Mouse (Mus musculus) hindbrain, embryonic 15.5 days (tissue): ENCODE measurements at regions not wholly inside any gene's neighbourhood (a gene's known extent, or its start where the extent isn't known, plus 50 kb on each side); places are given as distances from the start of the nearest gene placed in this dataset.

Experiments
- ATAC-seq: fragments of 200-750 bp; cut with Nextera tagmentation; 2 replicates; pipeline ENCODE4 v1.8.0; 2017; ENCODE audit warnings: low read depth, moderate number of reproducible peaks, moderate TSS enrichment; ENCODE audit not compliant: low FRiP score
- H3K27ac ChIP-seq: fragments of 300-500 bp; sonication (generic); replicated peaks from 2 replicates; pipeline ENCODE4 v1.5.1; 2015; ENCODE audit warnings: mild to moderate bottlenecking, inconsistent platforms
- H3K27me3 ChIP-seq: fragments of 300-500 bp; sonication (generic); 2 replicates; pipeline ENCODE4 v1.6.1; 2015; ENCODE audit warnings: control low read depth, inconsistent platforms
- H3K36me3 ChIP-seq: fragments of 300-500 bp; sonication (generic); 2 replicates; pipeline ENCODE4 v1.6.1; 2015; ENCODE audit warnings: control low read depth, inconsistent platforms
- H3K4me1 ChIP-seq: fragments of 300-500 bp; sonication (generic); replicated peaks from 2 replicates; pipeline ENCODE4 v1.6.1; 2015; ENCODE audit warnings: control low read depth, inconsistent platforms
- H3K4me2 ChIP-seq: fragments of 300-500 bp; sonication (generic); 2 replicates; pipeline ENCODE4 v1.6.1; 2015; ENCODE audit warnings: moderate library complexity, mild to moderate bottlenecking, inconsistent platforms
- H3K4me3 ChIP-seq: fragments of 300-500 bp; sonication (generic); 2 replicates; pipeline ENCODE4 v1.5.1; 2015; ENCODE audit warnings: mild to moderate bottlenecking, inconsistent platforms
- H3K9ac ChIP-seq: fragments of 300-500 bp; sonication (generic); 2 replicates; pipeline ENCODE4 v1.6.1; 2015; ENCODE audit warnings: inconsistent platforms
- H3K9me3 ChIP-seq: fragments of 300-500 bp; sonication (generic); 2 replicates; pipeline ENCODE4 v1.6.1; 2016; ENCODE audit warnings: control low read depth, inconsistent platforms
- WGBS: fragments of 180-500 bp; shearing (Covaris S2); methylation state at CpG from one replicate; pipeline ENCODE4 v1.1.7; 2015; 5-methylcytosine and 5-hydroxymethylcytosine counted together

DNA sequence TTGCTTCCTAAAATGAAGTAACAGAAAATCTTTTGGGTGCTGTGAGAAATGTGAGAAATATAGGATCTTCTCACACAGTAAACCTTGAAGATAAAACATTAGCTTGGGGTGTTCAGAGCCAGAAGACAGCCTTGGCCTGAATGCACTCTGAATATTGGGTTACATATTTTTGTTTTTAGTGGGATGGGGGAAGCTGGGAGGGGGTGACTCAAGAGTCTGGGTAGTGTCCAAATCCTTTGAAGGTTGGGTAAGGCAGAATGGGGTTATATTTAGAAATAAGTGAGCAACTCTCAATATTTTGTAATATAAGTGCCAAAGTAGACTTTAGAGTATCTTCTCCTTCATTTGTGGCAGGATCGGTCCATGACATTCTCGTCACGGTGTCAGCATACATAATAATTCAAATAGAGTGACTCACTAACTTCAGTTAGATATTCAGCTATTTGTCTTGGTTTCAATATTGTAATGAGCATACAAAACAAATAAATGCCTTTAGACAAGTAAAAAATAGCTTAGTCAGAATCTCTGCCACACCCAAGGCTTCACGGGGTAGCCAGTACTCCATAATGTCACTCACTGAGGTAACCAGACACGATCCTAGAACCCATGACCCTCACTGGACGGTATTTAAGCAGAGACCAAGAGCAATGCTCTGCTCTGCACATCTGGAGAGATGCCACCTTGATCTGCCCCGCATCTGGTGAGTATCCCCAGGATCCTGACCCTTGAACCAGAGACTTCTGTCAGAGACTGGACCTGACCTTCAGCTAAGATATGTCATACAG, 209.9 kb upstream of the Map3k1 start:
- H3K27me3 ChIP-seq: no peaks in the 10 kb centered on the region
- 90% methylated on average over 7 of the region's 7 CpGs for WGBS
- H3K36me3 ChIP-seq: no peaks in the 10 kb centered on the region
- H3K9ac ChIP-seq: no peak overlapping the region
- H3K4me3 ChIP-seq: no peak overlapping the region
- H3K27ac ChIP-seq: no peak overlapping the region
- 0 out of 2 replicates have a peak, but pooled peaks cover 3% of the 10 kb centered on the region for H3K4me1 ChIP-seq
- H3K9me3 ChIP-seq: no peaks in the 10 kb centered on the region
- H3K4me2 ChIP-seq: no peak overlapping the region
- ATAC-seq: no peak

DNA sequence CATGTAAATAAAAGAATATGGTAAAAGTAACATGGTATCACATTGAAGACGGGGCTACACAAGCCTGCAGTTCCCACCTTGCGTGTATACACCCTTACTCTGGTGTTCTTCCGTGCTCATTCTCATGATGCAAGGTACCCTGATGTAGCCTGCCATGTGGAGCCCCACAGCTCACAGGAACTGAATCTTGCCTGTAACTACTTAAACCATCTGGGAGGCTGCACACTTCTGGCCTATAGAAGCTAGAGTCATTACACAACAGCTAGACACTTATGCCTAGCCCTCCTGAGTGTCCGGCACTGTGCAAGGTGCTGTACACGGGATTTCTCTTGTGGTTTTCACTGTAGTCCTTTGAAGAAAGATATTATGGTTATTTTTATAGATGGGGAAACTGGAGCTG, 210.8 kb upstream of the Map3k1 start:
- Histone ChIP-seq H3K4me3 (no peak overlapping the region), H3K27ac (no peak overlapping the region), H3K9ac (no peak overlapping the region), H3K4me2 (no peak overlapping the region), H3K27me3 (no peaks in the 10 kb centered on the region), H3K9me3 (no peaks in the 10 kb centered on the region), H3K4me1 (0 out of 2 replicates have a peak, but pooled peaks cover 3% of the 10 kb centered on the region), H3K36me3 (no peaks in the 10 kb centered on the region)
- 97% methylated on average over 5 of the region's 5 CpGs for WGBS
- ATAC-seq: no peak

DNA sequence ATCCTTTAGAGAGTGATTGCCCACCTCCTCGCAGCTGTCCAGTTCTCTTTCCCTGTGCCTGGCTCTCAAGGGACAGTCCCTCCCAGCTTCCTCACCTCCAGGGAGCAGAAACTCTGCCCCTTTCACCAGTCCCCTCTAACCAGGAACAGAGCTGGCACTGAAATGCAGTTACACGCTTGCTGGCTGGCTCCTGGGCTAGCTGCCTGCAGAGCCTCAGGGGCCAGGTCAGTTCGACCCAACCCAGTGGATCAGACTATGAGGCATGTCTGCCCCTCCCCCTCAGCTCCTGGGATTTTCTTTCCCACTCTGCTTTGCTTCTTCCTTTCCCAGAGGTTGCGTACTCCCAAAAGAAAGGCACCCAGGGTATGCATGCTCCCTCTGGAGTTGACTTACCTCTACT, 214.4 kb upstream of the Map3k1 start:
- no peak for ATAC-seq
- 34% methylated on average over 4 of the region's 4 CpGs for WGBS
- H3K27me3 ChIP-seq: no peaks in the 10 kb centered on the region
- H3K4me2 ChIP-seq: no peak overlapping the region
- no peak overlapping the region for H3K4me3 ChIP-seq
- no peak overlapping the region for H3K9ac ChIP-seq
- H3K27ac ChIP-seq: no peak overlapping the region
- no peaks in the 10 kb centered on the region for H3K36me3 ChIP-seq
- H3K4me1 ChIP-seq: 0 out of 2 replicates have a peak, but pooled peaks cover 3% of the 10 kb centered on the region
- no peaks in the 10 kb centered on the region for H3K9me3 ChIP-seq

DNA sequence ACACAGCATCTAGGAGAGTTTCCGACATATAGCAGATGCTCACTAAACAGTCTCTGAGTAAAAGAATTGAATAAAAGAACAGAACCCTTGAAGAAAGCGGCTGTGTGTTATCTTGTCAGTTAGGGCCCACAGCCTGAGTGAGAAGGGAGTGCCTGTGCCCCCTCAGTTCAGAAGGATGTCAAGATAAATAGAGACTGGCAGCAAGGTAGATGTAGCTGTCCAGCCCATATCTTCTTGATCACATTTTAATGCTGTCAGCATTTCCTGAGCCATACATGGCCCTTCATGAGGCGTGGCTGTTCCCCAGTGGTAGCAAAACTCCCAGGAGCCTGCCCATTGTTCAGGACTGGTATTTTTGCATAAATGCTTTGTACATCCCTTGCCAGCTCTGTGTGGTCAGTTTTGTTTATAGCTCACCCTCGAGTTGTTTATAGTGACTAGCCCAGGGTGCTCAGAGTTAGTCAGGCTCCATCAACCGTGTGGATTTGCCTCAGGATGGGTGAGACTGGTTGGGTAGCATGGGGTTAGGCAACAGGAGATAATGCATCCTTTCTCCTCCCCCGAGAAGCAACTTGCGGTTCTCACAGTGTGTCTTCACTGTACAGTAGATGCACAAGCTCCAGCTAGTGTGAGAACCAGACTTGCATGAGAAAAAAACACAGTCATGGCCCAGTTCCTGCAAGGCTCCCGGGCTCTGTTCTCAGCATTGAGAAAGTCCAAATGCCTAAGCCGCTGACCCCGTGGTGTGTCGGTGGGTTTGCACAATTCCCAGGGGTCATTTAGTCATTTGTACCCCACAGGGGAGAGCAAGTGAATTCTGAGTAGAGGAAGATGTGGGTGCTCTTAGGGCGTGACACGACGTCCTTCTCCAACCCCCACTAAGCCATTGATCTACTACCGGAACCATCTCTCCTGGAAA, 216.1 kb upstream of the Map3k1 start:
- WGBS: 77% methylated on average over 15 of the region's 15 CpGs
- Histone ChIP-seq H3K9ac (no peak overlapping the region), H3K36me3 (no peaks in the 10 kb centered on the region), H3K4me2 (no peak overlapping the region), H3K9me3 (no peaks in the 10 kb centered on the region), H3K4me3 (no peak overlapping the region), H3K4me1 (0 out of 2 replicates have a peak, but pooled peaks cover 3% of the 10 kb centered on the region), H3K27me3 (no peaks in the 10 kb centered on the region), H3K27ac (no peak overlapping the region)
- no peak for ATAC-seq

DNA sequence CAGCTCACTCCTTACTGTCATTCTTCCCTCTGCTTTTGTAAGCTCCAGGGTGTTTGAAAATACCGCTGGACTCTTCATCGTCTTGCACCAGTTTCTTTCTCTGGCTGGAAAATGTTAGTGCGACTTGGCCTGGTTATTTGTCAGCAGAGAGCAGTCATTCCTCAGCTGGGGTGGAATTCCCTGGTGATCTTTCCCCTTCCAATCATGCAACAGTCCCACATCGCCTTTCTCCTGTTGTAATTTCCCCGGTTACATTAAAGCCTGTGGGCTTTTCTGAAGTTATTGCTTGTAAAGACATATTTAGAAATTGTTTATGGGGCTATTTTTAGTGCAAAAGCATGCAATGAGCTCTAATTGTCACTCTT, 216.8 kb upstream of the Map3k1 start:
- WGBS: 73% methylated on average over 5 of the region's 5 CpGs
- no peak overlapping the region for H3K9ac ChIP-seq
- H3K36me3 ChIP-seq: no peaks in the 10 kb centered on the region

DNA sequence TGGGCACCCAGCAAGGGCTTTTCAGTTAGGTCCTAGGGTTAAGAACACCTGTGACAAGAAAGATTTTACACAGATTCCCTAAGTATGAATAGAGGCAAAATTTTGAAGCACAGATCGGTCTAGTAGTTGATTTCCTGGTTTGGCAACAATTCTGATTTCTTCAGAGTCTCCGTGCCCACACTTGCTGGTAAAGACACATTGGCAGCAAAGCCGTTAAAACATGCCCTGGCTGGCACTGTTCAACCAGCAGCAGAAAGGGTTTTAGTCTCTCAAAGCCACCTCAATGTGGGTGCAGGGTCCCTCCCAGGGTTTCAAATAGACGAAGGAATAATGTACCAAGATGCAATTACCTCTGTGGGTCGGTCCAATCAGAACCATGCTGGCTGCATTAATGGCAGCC, 218.9 kb upstream of the Map3k1 start:
- no peaks in the 10 kb centered on the region for H3K36me3 ChIP-seq
- WGBS: 92% methylated on average over 5 of the region's 5 CpGs
- H3K4me1 ChIP-seq: 0 out of 2 replicates have a peak, but pooled peaks cover 3% of the 10 kb centered on the region
- H3K27me3 ChIP-seq: no peaks in the 10 kb centered on the region
- H3K4me2 ChIP-seq: no peak overlapping the region
- H3K27ac ChIP-seq: no peak overlapping the region
- no peak for ATAC-seq
- no peak overlapping the region for H3K4me3 ChIP-seq
- H3K9ac ChIP-seq: no peak overlapping the region
- no peaks in the 10 kb centered on the region for H3K9me3 ChIP-seq

More for the DNA sequence above, 216.8 kb upstream of the Map3k1 start:
- no peak overlapping the region for H3K27ac ChIP-seq
- no peaks in the 10 kb centered on the region for H3K27me3 ChIP-seq
- no peak overlapping the region for H3K4me3 ChIP-seq
- ATAC-seq: no peak
- 0 out of 2 replicates have a peak, but pooled peaks cover 3% of the 10 kb centered on the region for H3K4me1 ChIP-seq
- H3K9me3 ChIP-seq: no peaks in the 10 kb centered on the region
- H3K4me2 ChIP-seq: no peak overlapping the region

DNA sequence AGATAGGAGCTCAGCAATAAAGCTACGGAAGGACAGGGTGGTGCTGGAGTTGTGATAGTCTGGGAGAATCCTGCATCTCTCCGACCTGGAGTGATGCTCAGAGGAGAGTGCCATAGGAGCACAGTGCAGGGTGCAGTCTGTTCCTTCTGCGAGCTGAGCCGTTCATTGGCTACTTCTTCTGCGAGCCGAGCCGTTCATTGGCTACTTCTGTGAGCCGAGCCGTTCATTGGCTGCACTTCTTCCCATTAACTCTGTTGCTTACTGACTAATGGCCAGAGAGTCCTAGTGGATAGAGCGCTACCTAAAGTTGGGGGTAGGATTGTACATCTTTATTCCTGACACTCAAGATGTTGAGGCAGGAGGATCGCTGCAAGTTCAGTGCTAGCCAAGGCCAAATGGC, 222.3 kb upstream of the Map3k1 start:
- ATAC-seq: no peak
- Histone ChIP-seq H3K9ac (no peak overlapping the region), H3K4me3 (no peak overlapping the region), H3K27me3 (no peaks in the 10 kb centered on the region), H3K4me2 (no peak overlapping the region), H3K27ac (no peak overlapping the region), H3K9me3 (no peaks in the 10 kb centered on the region), H3K4me1 (no peaks in the 10 kb centered on the region), H3K36me3 (no peaks in the 10 kb centered on the region)
- 81% methylated on average over 11 of the region's 11 CpGs for WGBS

DNA sequence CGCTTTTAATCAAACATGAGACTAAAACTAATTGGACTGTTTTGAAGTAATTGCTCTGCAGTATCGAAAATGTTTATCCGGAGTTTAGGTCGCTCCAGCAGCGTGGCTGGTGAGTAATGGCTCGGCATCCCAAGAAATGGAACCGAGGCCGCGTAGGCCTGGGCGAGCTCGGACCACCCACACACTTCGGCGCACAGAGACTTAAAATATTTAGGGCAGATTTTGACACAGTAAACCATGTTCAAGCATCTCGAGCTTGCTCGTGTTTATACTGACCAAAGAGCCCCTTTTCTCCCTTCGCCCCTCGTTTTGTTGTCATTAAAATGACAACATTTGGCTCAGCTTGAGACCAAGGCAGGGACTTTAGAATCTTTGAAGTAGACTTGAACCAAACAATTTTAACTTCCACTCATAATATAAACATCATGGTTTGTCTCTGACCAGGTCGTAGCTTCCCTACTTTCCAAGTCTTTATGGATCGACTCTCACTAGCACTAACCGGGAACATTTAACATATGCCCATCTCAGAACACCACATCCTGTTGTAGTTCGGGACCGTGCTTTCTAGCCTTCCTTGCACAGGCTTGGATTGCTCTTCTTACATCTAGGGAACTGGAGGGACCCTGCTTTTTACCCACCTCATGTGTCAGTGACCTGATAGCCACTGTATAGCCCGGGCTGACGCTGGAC, 223.0 kb upstream of the Map3k1 start:
- H3K9me3 ChIP-seq: no peaks in the 10 kb centered on the region
- H3K4me3 ChIP-seq: no peak overlapping the region
- H3K36me3 ChIP-seq: no peaks in the 10 kb centered on the region
- no peak overlapping the region for H3K9ac ChIP-seq
- H3K27me3 ChIP-seq: no peaks in the 10 kb centered on the region
- no peak overlapping the region for H3K4me2 ChIP-seq
- no peaks in the 10 kb centered on the region for H3K4me1 ChIP-seq
- H3K27ac ChIP-seq: no peak overlapping the region
- WGBS: 91% methylated on average over 24 of the region's 24 CpGs
- ATAC-seq: no peak

DNA sequence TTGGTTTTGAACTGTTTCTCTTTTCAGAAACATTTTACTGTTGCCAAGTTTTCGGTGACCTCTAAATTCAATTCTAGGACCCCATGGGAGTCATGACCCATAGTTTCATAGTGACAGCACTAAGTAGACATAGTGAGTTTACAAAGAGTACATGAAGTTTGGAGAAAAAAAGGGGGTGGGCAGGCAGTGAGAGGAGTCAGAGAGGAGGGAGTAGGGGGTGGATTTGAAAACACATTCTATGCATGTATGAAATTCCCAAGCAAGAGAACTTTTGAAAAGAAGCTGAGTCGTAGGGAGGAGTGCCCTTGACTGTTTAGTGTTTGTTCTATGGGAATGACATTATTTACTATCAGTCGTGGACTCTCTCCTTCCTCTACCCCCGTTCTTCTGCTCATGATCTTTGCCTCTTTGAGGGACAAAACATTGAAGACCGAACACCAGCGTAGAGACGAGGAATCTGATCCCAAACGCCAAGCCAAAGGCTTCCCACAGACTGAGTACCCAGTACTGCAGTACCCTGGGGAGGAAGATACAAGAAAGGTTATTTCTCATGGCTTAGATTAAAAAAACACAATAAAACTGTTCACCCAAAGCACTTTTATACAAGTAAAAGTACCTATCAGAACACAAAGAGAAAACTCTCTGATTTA, 229.1 kb upstream of the Map3k1 start:
- WGBS: 78% methylated on average over 8 of the region's 8 CpGs
- H3K4me1 ChIP-seq: no peaks in the 10 kb centered on the region
- H3K4me3 ChIP-seq: no peak overlapping the region
- no peaks in the 10 kb centered on the region for H3K9me3 ChIP-seq
- no peak overlapping the region for H3K27ac ChIP-seq
- no peak overlapping the region for H3K9ac ChIP-seq
- ATAC-seq: no peak
- no peaks in the 10 kb centered on the region for H3K27me3 ChIP-seq
- H3K36me3 ChIP-seq: no peaks in the 10 kb centered on the region
- H3K4me2 ChIP-seq: no peak overlapping the region

DNA sequence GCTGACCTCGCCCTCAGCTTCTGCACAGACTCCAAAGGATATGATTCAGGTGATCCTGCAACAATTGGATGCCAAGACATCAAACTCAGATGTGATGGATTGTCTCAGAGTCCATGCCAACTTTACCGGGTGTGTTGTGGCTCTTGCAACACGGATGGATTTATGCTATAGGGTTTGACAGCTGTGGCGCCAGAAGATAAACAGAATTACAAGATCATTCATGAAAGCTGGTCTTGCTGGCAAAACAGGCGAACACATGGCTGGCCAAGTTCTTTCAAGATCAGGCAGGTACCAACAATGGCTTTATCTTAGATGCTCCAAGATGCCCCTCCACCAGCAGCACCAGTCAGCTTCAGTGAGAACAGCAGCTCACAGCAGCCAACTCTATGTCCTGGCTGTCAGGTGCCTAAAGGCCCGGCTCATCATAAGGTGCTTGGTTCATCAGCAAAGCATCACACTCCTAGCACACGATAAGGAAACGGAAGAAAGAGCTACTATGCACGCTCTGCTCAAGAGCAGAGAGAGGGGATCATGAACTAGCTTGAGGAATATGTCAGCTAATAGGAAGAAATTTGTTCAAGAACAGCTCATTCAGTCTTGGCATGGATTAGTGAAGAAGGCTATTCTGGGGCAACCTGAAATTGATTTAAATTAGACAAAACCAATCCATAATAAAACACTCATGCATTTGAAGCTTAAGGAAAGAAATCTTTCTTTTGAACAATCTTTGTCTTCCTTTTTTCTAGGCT, 229.9 kb upstream of the Map3k1 start:
- Histone ChIP-seq H3K4me2 (no peak overlapping the region), H3K27me3 (no peaks in the 10 kb centered on the region), H3K27ac (no peak overlapping the region), H3K4me3 (no peak overlapping the region), H3K4me1 (no peaks in the 10 kb centered on the region), H3K9ac (no peak overlapping the region), H3K36me3 (no peaks in the 10 kb centered on the region), H3K9me3 (no peaks in the 10 kb centered on the region)
- no peak for ATAC-seq
- WGBS: 93% methylated on average over 9 of the region's 9 CpGs
